Mouse (Mus musculus) kidney, postnatal 0 days (tissue): ENCODE measurements at regions not wholly inside any gene's neighbourhood (a gene's known extent, or its start where the extent isn't known, plus 50 kb on each side); places are given as distances from the start of the nearest gene placed in this dataset.

Source experiments
- ATAC-seq: fragments of 200-750 bp; cut with Nextera tagmentation; replicated peaks from 2 replicates; pipeline ENCODE4 v1.8.0; 2017; ENCODE audit warnings: low read depth, moderate number of reproducible peaks, moderate TSS enrichment, moderate library complexity; ENCODE audit not compliant: low FRiP score
- DNase-seq: peaks from one replicate; pipeline ENCODE4 v3.0.0-alpha.2; 2016; ENCODE audit warnings: low spot score
- H3K27ac ChIP-seq: fragments of 300-500 bp; sonication (generic); 2 replicates; pipeline ENCODE4 v1.5.1; 2014; ENCODE audit warnings: mild to moderate bottlenecking
- H3K27me3 ChIP-seq: fragments of 300-500 bp; sonication (generic); 2 replicates; pipeline ENCODE4 v1.6.1; 2014; ENCODE audit warnings: low read length, mixed read lengths; ENCODE audit not compliant: insufficient read depth
- H3K36me3 ChIP-seq: fragments of 300-500 bp; sonication (generic); 2 replicates; pipeline ENCODE4 v1.6.1; 2014; ENCODE audit warnings: low read length, mixed read lengths; ENCODE audit not compliant: insufficient read depth
- H3K4me1 ChIP-seq: fragments of 300-500 bp; sonication (generic); replicated peaks from 2 replicates; pipeline ENCODE4 v1.6.1; 2014; ENCODE audit warnings: antibody characterized with exemption, low read length, mixed read lengths; ENCODE audit not compliant: insufficient read depth
- H3K4me2 ChIP-seq: fragments of 300-500 bp; sonication (generic); 2 replicates; pipeline ENCODE4 v1.6.1; 2014; ENCODE audit warnings: mild to moderate bottlenecking, low read length, moderate library complexity, mixed read lengths
- H3K4me3 ChIP-seq: fragments of 300-500 bp; sonication (generic); replicated peaks from 2 replicates; pipeline ENCODE4 v1.5.1; 2014; ENCODE audit warnings: low read depth, low read length
- H3K9ac ChIP-seq: fragments of 300-500 bp; sonication (generic); 2 replicates; pipeline ENCODE4 v1.6.1; 2014; ENCODE audit warnings: low read depth, low read length
- H3K9me3 ChIP-seq: fragments of 300-500 bp; sonication (generic); replicated peaks from 2 replicates; pipeline ENCODE4 v1.6.1; 2016; ENCODE audit warnings: low read length, inconsistent platforms, mixed read lengths
- CTCF ChIP-seq: IDR thresholded peaks from 2 replicates; pipeline ENCODE4 v1.5.1; 2016; ENCODE audit warnings: antibody characterized with exemption, low read depth, mild to moderate bottlenecking, moderate library complexity
- WGBS: fragments of 180-500 bp; shearing (Covaris S2); extraction: QIAGEN DNeasy Blood & Tissue Kit; methylation state at CpG from one replicate; pipeline ENCODE4 v1.1.7; 2014; 5-methylcytosine and 5-hydroxymethylcytosine counted together

GRCm38 (mm10) chr1:142006316-142006715, 1634.1 kb upstream of the B3galt2 start:
- Histone ChIP-seq H3K9ac (no peak overlapping the region), H3K4me3 (no peak overlapping the region), H3K36me3 (no peaks in the 10 kb centered on the region), H3K27ac (no peak overlapping the region), H3K27me3 (no peaks in the 10 kb centered on the region), H3K4me2 (no peak overlapping the region), H3K9me3 (no peaks in the 10 kb centered on the region), H3K4me1 (no peaks in the 10 kb centered on the region)
- WGBS: 78% methylated on average over 1 of the region's 1 CpGs
- ATAC-seq: no peak
- no peak for TF ChIP-seq CTCF
- DNase-seq: no peak

- Histone ChIP-seq H3K27ac (no peak overlapping the region), H3K4me2 (no peak overlapping the region), H3K9ac (no peak overlapping the region), H3K36me3 (no peaks in the 10 kb centered on the region), H3K4me3 (no peak overlapping the region), H3K4me1 (no peaks in the 10 kb centered on the region), H3K9me3 (no peaks in the 10 kb centered on the region), H3K27me3 (no peaks in the 10 kb centered on the region)
- no peak for TF ChIP-seq CTCF
- WGBS: 64% methylated on average over 2 of the region's 2 CpGs
- DNase-seq (no peak), ATAC-seq (no peak)
These were observed 1597.7 kb upstream of the B3galt2 start for GRCm38 (mm10) chr1:142042751-142043150.

- Histone ChIP-seq H3K27me3 (no peaks in the 10 kb centered on the region), H3K4me1 (no peaks in the 10 kb centered on the region), H3K9me3 (no peaks in the 10 kb centered on the region), H3K4me2 (no peak overlapping the region), H3K9ac (no peak overlapping the region), H3K36me3 (no peaks in the 10 kb centered on the region), H3K27ac (no peak overlapping the region), H3K4me3 (no peak overlapping the region)
- no peak for TF ChIP-seq CTCF
- DNase-seq: no peak
- no peak for ATAC-seq
These were observed 1585.3 kb upstream of the B3galt2 start for GRCm38 (mm10) chr1:142055207-142055606.
